Mouse (Mus musculus): ENCODE measurements around the gene Col27a1. TPM values are rescaled to one million over a fixed set of nuclear protein-coding genes. Genes with fewer than 3 reads are reported as not detected.
A peak's percentile ranks its signal among the peaks of the same experiment; 100 is the strongest.
"Not testable (repeated sequence)": the region's sequence is repeated elsewhere in the genome, so short reads cannot be mapped to it uniquely, and the experiment has no call there.

Col27a1 gene
- polyA plus RNA-seq, 1 experiment from 2014 or later, result 9.8 TPM

- 77% methylated on average over 3 of the region's 3 CpGs for WGBS
- H3K36me3 ChIP-seq (ENCODE audit: control insufficient read depth, insufficient read depth, low read length), result no peaks in the 10 kb centered on the region; the same call in 1 of the 2 replicates
- H3K4me2 ChIP-seq (ENCODE audit: low read depth, severe bottlenecking), result no peak overlapping the region
- H3K27ac ChIP-seq (replicated peaks; ENCODE audit: low read depth, low read length), result no peak overlapping the region
- no peaks in the 10 kb centered on the region for H3K27me3 ChIP-seq (ENCODE audit: control insufficient read depth, insufficient read depth, low read length)
- H3K9ac ChIP-seq (ENCODE audit: low read length), result no peak overlapping the region
- no peak overlapping the region for H3K4me3 ChIP-seq (ENCODE audit: low read depth, low read length)
- ATAC-seq (ENCODE audit: insufficient number of reproducible peaks, low FRiP score, low TSS enrichment, low read depth), result no peak
- H3K9me3 ChIP-seq (ENCODE audit: control insufficient read depth, low read length), result no peaks in the 10 kb centered on the region
- H3K4me1 ChIP-seq (ENCODE audit: control insufficient read depth, insufficient read depth, low read length), result no peaks in the 10 kb centered on the region
- DNase-seq (ENCODE audit: low spot score), result no peak
Measured at GRCm38 (mm10) chr4:63308316-63308715, 94.5 kb downstream of the Col27a1 start.

GRCm38 (mm10) chr4:63310247-63310855 is 96.5 kb downstream of the Col27a1 start:
- Histone ChIP-seq H3K36me3 (ENCODE audit: control insufficient read depth, insufficient read depth, low read length) (no peaks in the 10 kb centered on the region; the same call in 1 of the 2 replicates), H3K9me3 (ENCODE audit: control insufficient read depth, low read length) (no peaks in the 10 kb centered on the region), H3K4me2 (ENCODE audit: low read depth, severe bottlenecking) (no peak overlapping the region), H3K4me1 (ENCODE audit: control insufficient read depth, insufficient read depth, low read length) (no peaks in the 10 kb centered on the region), H3K27ac (replicated peaks; ENCODE audit: low read depth, low read length) (no peak overlapping the region), H3K27me3 (ENCODE audit: control insufficient read depth, insufficient read depth, low read length) (no peaks in the 10 kb centered on the region), H3K9ac (ENCODE audit: low read length) (no peak overlapping the region), H3K4me3 (ENCODE audit: low read depth, low read length) (no peak overlapping the region)
- WGBS, result 60% methylated on average over 10 of the region's 10 CpGs
- ATAC-seq (ENCODE audit: insufficient number of reproducible peaks, low FRiP score, low TSS enrichment, low read depth), result no peak
- DNase-seq (ENCODE audit: low spot score), result no peak

GRCm38 (mm10) chr4:63311426-63311825 is 97.6 kb downstream of the Col27a1 start:
- no peak overlapping the region for H3K4me2 ChIP-seq (ENCODE audit: low read depth, severe bottlenecking)
- ATAC-seq (ENCODE audit: insufficient number of reproducible peaks, low FRiP score, low TSS enrichment, low read depth) (no peak), DNase-seq (ENCODE audit: low spot score) (no peak)
- H3K4me1 ChIP-seq (ENCODE audit: control insufficient read depth, insufficient read depth, low read length), result no peaks in the 10 kb centered on the region
- H3K9ac ChIP-seq (ENCODE audit: low read length), result no peak overlapping the region
- no peak overlapping the region for H3K4me3 ChIP-seq (ENCODE audit: low read depth, low read length)
- no peaks in the 10 kb centered on the region; the same call in 1 of the 2 replicates for H3K36me3 ChIP-seq (ENCODE audit: control insufficient read depth, insufficient read depth, low read length)
- no peak overlapping the region for H3K27ac ChIP-seq (replicated peaks; ENCODE audit: low read depth, low read length)
- H3K27me3 ChIP-seq (ENCODE audit: control insufficient read depth, insufficient read depth, low read length), result no peaks in the 10 kb centered on the region
- WGBS, result 94% methylated on average over 7 of the region's 7 CpGs
- no peaks in the 10 kb centered on the region for H3K9me3 ChIP-seq (ENCODE audit: control insufficient read depth, low read length)

GRCm38 (mm10) chr4:63314063-63314462 is 100.3 kb downstream of the Col27a1 start:
- Histone ChIP-seq H3K9me3 (ENCODE audit: control insufficient read depth, low read length) (no peaks in the 10 kb centered on the region), H3K36me3 (ENCODE audit: control insufficient read depth, insufficient read depth, low read length) (peaks cover 2% of the 10 kb centered on the region; the same call in 1 of the 2 replicates), H3K27me3 (ENCODE audit: control insufficient read depth, insufficient read depth, low read length) (no peaks in the 10 kb centered on the region), H3K9ac (ENCODE audit: low read length) (no peak overlapping the region), H3K4me1 (ENCODE audit: control insufficient read depth, insufficient read depth, low read length) (no peaks in the 10 kb centered on the region), H3K4me2 (ENCODE audit: low read depth, severe bottlenecking) (no peak overlapping the region), H3K27ac (replicated peaks; ENCODE audit: low read depth, low read length) (no peak overlapping the region), H3K4me3 (ENCODE audit: low read depth, low read length) (no peak overlapping the region)
- DNase-seq (ENCODE audit: low spot score) (no peak), ATAC-seq (ENCODE audit: insufficient number of reproducible peaks, low FRiP score, low TSS enrichment, low read depth) (no peak)
- 73% methylated on average over 5 of the region's 5 CpGs for WGBS

- WGBS, result 76% methylated on average over 9 of the region's 9 CpGs
- Histone ChIP-seq H3K4me3 (ENCODE audit: low read depth, low read length) (no peak overlapping the region), H3K4me1 (ENCODE audit: control insufficient read depth, insufficient read depth, low read length) (no peaks in the 10 kb centered on the region), H3K27ac (replicated peaks; ENCODE audit: low read depth, low read length) (no peak overlapping the region), H3K36me3 (ENCODE audit: control insufficient read depth, insufficient read depth, low read length) (peaks cover 2% of the 10 kb centered on the region; the same call in 1 of the 2 replicates), H3K27me3 (ENCODE audit: control insufficient read depth, insufficient read depth, low read length) (no peaks in the 10 kb centered on the region), H3K9me3 (ENCODE audit: control insufficient read depth, low read length) (no peaks in the 10 kb centered on the region), H3K4me2 (ENCODE audit: low read depth, severe bottlenecking) (no peak overlapping the region), H3K9ac (ENCODE audit: low read length) (no peak overlapping the region)
- ATAC-seq (ENCODE audit: insufficient number of reproducible peaks, low FRiP score, low TSS enrichment, low read depth), result no peak
- DNase-seq (ENCODE audit: low spot score), result no peak
Measured at GRCm38 (mm10) chr4:63316076-63316746, 102.4 kb downstream of the Col27a1 start.

- H3K27me3 ChIP-seq (ENCODE audit: control insufficient read depth, insufficient read depth, low read length); H3K36me3 ChIP-seq (ENCODE audit: control insufficient read depth, insufficient read depth, low read length); H3K9me3 ChIP-seq (ENCODE audit: control insufficient read depth, low read length); H3K4me1 ChIP-seq (ENCODE audit: control insufficient read depth, insufficient read depth, low read length); H3K9ac ChIP-seq (ENCODE audit: low read length); ATAC-seq (ENCODE audit: insufficient number of reproducible peaks, low FRiP score, low TSS enrichment, low read depth); H3K4me2 ChIP-seq (ENCODE audit: low read depth, severe bottlenecking); H3K4me3 ChIP-seq (ENCODE audit: low read depth, low read length); H3K27ac ChIP-seq (replicated peaks; ENCODE audit: low read depth, low read length): not testable (repeated sequence)
- 24% methylated on average over 3 of the region's 3 CpGs for WGBS
- peak; percentile 79 for DNase-seq (ENCODE audit: low spot score)
Measured at GRCm38 (mm10) chr4:63319566-63319965, 105.8 kb downstream of the Col27a1 start.

GRCm38 (mm10) chr4:63323275-63323815 is 109.5 kb downstream of the Col27a1 start:
- ATAC-seq (ENCODE audit: insufficient number of reproducible peaks, low FRiP score, low TSS enrichment, low read depth) (no peak), DNase-seq (ENCODE audit: low spot score) (no peak)

GRCm38 (mm10) chr4:63333403-63333802 is 119.6 kb downstream of the Col27a1 start:
- ATAC-seq (ENCODE audit: insufficient number of reproducible peaks, low FRiP score, low TSS enrichment, low read depth), result no peak
- Histone ChIP-seq H3K9ac (ENCODE audit: low read length) (no peak overlapping the region), H3K4me2 (ENCODE audit: low read depth, severe bottlenecking) (no peak overlapping the region), H3K4me1 (ENCODE audit: control insufficient read depth, insufficient read depth, low read length) (no peaks in the 10 kb centered on the region), H3K27ac (replicated peaks; ENCODE audit: low read depth, low read length) (no peak overlapping the region), H3K27me3 (ENCODE audit: control insufficient read depth, insufficient read depth, low read length) (no peaks in the 10 kb centered on the region), H3K36me3 (ENCODE audit: control insufficient read depth, insufficient read depth, low read length) (peaks cover 11% of the 10 kb centered on the region; the same call in 1 of the 2 replicates), H3K9me3 (ENCODE audit: control insufficient read depth, low read length) (no peaks in the 10 kb centered on the region), H3K4me3 (ENCODE audit: low read depth, low read length) (no peak overlapping the region)
- 93% methylated on average over 4 of the region's 4 CpGs for WGBS
- DNase-seq (ENCODE audit: low spot score), result no peak

More at GRCm38 (mm10) chr4:63323275-63323815, 109.5 kb downstream of the Col27a1 start:
- Histone ChIP-seq H3K4me2 (ENCODE audit: low read depth, severe bottlenecking) (no peak overlapping the region), H3K4me3 (ENCODE audit: low read depth, low read length) (no peak overlapping the region), H3K27me3 (ENCODE audit: control insufficient read depth, insufficient read depth, low read length) (no peaks in the 10 kb centered on the region), H3K27ac (replicated peaks; ENCODE audit: low read depth, low read length) (no peak overlapping the region), H3K36me3 (ENCODE audit: control insufficient read depth, insufficient read depth, low read length) (peaks cover 4% of the 10 kb centered on the region; the same call in 1 of the 2 replicates), H3K9ac (ENCODE audit: low read length) (no peak overlapping the region), H3K4me1 (ENCODE audit: control insufficient read depth, insufficient read depth, low read length) (no peaks in the 10 kb centered on the region), H3K9me3 (ENCODE audit: control insufficient read depth, low read length) (no peaks in the 10 kb centered on the region)
- 77% methylated on average over 8 of the region's 8 CpGs for WGBS

Measured in limb, embryonic 11.5 days (tissue).